Mouse (Mus musculus) adipocyte (in vitro differentiated cells): ENCODE data around the gene 1700001P01Rik.

Source experiments
- DNase-seq: peaks from one replicate; pipeline ENCODE4 v3.0.0-alpha.2; 2016; ENCODE audit warnings: low spot score

Gene 1700001P01Rik

DNA sequence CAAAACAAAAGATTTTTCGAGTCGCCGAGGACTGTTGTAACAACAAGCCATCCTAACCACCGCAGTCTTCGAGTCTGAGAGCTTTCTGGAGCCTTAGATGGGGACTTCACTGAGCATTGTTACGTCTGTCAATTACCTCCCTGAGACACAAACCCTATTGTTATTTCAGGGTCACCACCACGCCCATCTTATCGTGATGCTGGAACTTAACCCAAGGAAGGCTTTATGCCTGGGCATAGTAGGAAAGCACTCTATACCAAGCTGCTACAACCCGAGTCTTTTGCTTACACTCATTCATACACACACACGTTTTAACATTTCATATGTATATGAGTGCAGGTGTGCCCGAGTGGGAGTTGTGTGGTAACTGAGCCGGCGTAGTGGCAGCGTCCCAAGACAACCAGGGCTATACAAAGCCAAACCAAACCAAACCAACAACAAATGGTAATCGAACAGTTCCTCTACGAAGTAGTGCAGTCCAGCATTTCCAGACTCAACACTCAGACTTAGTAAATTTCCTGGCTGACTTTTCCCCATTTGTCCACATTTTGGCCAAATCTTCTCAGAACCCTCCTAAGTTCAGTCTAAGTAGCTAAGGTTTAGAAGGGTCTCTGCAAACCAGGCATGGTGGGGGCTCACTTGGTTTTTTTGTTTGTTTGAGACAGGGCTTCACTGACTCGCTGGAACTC is at the start of gene 1700001P01Rik:
1700001P01Rik (minus strand) TSS at position 111 of the 689 bp plus-strand sequence.
- DNase-seq, result no peak

DNA sequence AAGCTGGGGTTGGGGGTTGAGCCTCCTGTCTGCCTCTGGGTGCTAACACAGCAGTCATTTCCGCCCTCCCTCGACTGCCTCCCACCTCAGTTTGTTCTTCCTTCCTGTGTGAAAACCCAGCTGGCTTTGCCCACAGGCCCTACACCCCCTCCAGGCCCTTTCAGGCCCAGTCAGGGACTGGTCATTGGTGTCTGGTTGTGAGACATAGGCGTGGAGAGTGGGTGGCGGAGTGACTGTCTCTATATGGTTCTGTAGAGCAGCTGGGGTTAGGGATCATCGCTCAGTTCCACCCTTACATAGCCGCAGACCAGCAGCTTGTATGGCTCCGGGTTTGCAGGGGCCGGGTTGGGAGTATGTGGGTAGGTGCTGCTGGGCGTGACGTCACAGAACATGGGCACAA is 49.6 kb upstream of the 1700001P01Rik start:
- no peak for DNase-seq

DNA sequence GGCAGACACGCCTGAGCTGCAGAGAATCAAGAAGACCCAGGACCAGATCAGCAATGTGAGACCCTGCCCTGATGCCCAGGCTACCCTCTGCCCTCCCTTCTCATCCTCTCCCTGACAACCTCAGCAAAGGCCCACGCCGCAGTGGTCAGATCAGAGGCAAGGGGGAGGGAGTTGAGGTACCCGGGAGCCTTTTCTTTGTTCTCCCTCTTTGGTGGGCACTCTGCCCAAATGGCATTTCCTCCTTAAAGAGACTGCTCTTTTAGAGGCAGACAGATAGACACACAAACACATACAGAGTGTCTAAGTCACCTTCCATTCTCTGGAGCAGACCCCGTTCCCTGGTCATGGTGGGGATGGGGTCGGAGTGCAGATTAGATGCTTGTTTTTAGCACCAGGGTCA is 49.2 kb upstream of the 1700001P01Rik start:
- DNase-seq, result no peak

DNA sequence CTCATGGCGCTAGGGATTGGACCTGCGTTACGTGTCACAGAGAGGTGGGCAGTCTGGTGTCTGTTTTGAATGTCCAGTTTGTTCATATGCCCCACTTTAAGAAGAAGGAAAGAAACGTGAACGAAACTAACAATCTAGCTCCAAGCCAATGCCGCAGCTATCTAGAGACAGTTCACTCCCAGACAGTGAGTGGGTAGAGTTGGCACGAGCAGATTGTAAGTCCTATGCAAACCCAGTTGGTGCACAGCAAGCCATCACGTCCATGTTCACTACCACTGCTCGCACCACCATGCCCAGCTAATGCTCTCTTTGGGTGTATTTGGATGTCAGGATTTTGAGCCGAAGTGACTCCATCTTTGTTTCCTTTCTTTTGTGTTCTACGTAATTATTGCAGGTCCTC is 48.5 kb upstream of the 1700001P01Rik start:
- no peak for DNase-seq

DNA sequence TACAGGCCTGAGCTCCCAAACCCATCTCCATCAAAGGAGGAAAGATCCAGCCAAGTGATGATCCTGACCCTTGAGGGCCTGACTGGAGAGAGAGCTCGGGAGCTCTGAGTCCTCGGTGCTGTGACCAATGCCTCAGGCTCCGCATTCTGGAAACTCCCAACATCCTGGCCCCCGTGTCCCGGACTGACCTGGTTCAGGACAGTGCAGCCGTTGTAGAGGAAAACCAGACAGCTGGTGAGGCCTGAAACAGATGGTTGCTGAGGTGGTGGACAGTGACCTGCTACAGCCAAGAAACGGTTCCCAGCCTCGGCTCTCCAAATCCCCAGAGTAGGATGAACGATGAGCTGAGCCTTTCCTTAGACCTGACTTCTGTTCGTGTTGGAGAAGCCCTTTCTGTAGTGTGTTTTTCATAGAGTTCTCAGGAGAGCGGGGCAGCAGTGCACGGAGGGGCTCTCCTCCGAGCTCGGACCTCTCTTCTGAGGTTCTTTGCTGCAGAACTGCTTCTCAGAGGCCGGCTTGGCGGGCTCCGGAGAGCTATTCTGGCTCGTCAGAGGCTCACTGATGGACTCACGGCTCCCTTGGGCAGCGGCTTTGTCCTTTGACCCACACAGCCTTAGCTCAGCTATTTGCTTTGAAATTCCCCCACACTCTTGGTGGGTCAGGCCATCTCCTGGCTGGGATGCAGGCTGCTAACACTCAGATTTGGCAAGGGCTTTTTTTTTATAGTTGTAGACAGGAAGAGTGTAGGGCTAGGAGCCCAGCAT is 47.3 kb upstream of the 1700001P01Rik start:
- DNase-seq, result no peak

DNA sequence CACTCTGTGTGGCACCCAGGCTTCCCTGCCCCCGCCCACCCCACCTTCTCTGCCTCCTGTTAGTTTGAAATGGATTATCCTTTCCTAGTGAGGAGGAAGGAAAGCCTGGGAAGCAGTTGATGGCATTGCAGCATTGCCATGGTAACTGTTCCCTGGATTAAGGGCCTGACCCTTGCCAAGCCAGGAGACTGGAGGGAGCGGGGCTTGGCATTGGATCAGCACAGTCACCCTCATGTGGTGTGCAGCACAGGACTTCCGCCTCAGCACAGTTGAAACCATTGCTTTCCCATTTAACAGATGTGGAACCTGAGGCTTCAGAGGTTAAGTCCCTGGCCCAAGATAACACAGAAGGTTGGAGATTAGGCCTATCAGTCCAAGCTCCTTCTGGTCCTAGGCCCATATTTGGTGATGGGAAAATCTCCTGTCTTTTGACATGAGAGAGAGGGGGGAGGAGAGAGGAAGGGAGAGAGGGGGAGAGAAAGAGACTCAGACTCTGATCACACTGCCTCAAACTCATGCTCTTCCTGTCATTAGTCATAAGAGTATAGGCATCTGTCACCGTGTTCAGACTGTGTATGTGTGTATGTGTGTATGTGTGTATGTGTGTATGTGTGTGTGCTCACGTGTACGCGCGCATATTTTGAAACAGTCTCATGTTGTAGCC is 45.8 kb upstream of the 1700001P01Rik start:
- DNase-seq, result peak; percentile 52

DNA sequence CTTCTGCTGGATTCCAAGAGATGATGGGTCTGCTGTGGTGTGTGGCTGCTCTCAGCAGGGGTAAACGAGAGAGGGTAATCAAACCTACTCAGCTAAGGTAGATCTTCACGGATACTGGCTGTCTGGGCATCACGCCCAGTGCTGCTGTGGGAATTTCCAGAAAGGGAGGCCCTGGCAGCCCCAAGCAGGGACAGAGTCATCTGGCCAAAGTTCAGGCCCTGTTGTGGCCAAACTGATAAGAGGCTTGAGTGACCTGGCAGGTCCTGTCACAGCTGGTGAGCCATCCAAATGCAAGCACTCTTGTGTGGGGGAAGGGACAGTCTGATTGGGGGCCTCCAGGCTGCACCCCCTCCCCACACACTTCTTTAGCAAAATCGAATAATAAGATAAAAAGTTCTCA is 45.1 kb upstream of the 1700001P01Rik start:
- peak; percentile 86 for DNase-seq

DNA sequence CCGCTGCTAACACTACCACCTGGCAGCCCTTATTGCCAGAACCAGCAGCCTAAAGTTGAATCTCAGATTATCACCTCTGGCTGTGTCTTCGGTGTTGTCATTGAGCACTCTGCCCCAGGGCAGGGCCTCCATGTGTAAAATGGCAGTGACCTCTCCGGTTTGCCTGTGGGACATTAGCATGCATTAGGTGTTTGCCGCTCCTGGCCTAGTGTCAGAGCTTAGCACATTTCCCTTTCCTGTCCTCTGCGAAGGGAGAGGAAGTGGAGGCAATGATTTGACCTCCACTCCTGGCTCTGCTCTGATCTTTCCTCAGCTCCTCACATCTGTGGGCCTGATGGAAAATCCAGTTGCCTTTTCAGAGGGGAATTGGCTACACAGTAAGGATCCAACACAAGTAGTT is 44.2 kb upstream of the 1700001P01Rik start:
- no peak for DNase-seq

DNA sequence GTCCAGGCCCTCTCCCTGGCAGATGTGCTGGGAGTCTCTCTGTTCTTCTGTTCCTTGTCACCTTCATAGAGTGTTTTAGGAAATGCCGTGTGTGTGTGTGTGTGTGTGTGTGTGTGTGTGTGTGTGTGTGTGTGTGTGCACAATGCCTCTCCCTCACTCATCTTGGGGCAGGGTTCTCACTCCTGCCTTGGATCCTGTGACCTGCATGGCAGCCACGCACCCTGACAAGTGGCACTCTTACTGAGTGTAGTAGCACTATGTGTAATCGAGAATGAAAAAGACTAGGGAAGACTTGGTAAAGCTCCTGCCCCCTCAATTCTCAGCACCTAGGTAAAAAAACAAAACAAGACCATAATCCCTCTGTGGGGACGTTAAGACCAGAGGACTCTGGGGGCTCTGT is 43.4 kb upstream of the 1700001P01Rik start:
- DNase-seq, result no peak

DNA sequence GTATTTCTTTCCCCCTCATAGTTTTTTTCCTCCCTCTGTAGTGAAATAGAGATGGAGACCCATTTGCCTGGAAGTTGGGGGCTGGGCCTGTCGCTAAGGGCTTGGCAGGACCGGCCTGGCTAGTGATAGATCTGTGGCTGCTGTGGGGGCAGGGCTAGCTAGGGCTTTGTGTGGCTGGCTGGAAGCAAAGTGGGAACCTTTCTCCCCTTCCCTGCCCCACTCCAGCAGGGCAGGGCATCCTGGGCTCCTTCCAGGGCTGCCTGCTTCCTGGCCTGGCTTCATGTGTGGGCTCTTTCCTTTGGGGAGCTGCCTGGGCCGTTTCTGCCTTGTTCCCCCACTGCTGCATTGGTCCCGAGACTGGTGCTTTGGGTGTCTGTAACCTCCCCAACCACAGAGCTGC is 42.9 kb upstream of the 1700001P01Rik start:
- peak; percentile 60 for DNase-seq

DNA sequence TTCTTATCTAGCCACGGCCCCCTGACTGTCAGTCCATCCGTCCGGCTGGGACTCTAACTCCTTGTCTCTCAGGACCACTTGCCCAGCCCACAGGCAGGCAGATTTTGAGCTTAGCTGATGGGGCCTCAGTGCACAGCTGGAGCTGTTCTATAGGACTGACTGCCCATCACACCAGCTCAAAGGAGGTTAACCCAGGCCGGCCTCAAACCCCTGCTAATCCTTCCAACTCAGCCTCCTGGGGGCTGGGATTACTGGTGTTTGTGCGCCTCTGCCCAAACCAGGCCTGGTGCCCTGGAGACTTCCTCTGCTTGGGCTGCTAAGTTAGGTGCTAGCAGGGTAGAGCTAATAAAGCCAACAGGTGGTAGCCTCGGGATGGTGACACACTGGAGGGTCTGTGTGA is 42.3 kb upstream of the 1700001P01Rik start:
- DNase-seq, result no peak

DNA sequence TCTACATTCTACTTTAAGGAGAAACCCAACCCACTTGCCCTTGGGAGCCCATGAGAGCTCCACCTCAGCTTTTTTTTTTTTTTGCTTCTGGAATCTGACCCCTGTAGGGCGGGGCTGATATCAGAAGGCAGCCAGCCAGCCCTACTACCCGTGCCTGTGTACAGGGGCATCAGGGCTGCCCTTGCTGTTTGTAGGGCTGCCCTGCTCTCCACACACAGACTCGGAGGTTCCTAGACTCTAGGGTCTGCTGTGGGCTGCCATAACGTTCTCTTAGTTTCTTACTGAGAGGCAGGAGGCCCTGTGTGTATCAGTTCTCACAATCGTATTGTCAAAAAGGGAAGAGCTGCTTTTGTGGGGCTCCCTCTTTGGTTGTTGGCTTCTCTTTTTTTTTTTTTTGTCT is 41.7 kb upstream of the 1700001P01Rik start:
- peak; percentile 44 for DNase-seq

DNA sequence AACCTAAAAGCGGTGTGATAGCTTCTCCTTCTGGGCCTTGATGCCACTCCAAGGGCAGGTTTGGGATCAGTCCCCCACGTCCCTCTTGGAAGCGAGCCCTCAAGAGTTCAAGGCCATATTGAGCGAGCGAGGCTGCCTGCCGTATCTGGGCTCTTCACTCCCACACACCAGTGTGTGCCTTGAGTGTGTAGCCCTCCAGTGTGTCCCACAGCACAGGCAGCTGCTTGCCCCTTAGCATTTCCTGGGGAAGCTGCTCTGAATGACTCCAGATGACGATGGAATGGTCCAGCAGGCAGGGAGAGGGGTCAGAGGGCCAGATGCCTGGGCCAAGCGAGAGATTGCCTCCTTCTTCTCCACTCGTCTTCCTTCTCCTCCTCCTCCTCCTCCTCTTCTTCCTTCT is 41.2 kb upstream of the 1700001P01Rik start:
- no peak for DNase-seq

DNA sequence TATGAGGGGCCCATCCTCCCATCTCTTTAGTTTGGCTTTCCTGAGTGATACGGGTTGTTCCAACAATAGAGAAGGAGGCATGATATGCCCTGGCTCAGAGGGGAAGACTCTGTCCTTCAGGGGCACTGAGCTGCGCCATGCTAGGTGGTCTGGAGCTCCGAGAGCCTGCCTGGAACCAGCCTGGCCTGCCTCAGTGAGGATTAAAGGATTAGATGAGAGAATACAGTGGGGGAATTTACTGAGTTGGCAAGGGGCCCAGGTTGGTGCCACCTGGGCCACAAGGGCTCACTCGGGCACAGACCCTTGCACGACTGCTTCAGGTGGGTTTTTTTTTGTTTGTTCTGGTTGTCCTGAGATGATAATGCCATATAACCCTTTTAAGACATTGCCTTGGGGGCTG is 40.5 kb upstream of the 1700001P01Rik start:
- DNase-seq, result no peak

DNA sequence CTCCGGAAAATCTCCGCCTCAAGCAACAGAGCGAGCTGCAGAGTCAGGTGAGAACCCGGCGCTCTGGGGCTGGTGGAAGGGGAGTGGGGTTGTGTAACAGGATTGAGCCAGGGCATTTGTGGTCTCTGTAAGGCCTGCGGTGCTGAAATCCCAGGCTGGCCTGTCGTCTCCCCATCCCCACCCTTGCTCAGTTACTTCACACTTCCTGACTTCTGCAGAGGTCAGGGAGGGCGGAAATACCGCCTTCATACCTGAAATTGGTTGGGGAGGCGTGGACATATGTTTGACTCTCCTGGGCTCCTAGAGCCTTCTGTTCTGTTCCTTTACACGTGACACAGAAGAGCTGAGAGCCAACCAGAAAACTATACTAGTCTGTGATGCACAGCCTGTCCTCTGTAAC is 40.0 kb upstream of the 1700001P01Rik start:
- no peak for DNase-seq

DNA sequence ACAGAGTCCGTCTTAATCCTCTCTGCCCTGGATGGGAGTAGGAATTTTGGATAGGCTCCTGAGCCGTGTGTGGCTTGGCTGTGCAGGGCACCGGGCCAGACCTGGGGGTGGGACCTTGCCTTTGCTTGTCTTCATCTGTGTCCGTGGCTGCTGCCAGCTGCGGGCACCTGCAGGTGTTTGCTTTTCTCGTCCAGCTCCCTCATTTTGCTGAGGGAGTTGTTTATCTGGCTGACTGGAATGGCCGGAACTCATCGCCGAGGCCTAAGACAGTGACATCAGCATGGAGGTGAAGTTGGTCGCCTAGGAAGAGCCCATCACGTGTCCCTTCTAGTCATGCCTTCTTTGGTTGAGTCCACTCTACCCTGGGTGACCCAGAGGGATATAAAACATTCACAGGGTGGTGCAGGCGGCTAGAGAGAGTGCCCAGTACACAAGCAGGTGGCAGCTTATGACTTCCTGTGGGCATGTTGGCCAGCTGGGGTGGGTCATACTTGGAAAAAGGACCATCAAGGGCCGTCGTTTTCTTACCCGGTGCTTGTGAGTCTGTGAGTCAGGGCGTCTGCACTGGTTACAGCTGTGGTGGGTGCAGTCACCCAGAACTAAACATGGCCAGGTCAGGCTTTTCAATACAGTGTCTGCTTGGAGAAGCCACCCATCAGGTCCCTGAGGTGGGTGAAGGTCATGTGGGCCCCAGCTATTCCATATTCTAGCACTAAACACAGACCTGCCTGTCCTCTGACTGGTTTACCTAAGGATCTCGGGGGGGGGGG is 38.2 kb upstream of the 1700001P01Rik start:
- no peak for DNase-seq

DNA sequence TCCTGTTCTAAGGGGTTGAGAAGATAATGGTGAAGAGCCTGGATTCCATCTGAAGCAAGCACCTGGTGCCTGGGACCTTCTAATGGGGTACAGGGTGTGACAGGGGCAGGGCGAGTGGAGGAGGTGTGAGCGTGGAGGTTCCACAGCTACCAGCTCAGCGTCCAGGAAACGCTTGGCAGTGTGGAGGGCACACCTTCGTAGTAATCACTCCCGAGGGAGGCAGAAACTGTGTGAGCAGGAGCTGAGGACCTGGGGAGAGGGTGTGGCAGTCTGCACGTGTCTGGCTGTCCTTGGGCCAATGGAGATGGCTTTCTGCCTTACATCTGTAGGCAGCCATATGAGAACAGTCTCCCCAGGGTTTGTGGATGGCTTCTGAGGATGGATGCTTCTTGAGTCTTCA is 37.4 kb upstream of the 1700001P01Rik start:
- no peak for DNase-seq

DNA sequence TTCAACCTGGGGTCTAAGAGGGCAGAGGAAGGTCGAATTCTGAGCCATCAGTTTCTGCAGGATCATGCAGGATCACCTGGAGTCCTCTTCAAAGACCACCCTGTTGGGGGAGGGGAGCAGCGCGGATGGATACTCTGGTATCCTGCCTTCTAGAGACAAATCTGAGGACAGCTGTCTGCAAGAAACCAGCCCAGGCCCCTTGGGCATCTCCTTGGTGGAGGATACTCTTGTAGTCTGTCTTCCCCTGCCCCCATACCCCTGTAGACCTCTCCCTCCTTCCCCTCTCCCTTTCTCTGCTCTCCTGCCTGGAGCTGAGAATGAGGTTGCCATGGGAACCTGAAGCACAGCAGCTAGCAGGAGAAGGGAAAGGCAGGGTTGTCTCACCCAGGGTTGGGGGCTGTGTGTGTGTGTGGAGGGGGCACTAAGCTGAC is 36.8 kb upstream of the 1700001P01Rik start:
- no peak for DNase-seq

DNA sequence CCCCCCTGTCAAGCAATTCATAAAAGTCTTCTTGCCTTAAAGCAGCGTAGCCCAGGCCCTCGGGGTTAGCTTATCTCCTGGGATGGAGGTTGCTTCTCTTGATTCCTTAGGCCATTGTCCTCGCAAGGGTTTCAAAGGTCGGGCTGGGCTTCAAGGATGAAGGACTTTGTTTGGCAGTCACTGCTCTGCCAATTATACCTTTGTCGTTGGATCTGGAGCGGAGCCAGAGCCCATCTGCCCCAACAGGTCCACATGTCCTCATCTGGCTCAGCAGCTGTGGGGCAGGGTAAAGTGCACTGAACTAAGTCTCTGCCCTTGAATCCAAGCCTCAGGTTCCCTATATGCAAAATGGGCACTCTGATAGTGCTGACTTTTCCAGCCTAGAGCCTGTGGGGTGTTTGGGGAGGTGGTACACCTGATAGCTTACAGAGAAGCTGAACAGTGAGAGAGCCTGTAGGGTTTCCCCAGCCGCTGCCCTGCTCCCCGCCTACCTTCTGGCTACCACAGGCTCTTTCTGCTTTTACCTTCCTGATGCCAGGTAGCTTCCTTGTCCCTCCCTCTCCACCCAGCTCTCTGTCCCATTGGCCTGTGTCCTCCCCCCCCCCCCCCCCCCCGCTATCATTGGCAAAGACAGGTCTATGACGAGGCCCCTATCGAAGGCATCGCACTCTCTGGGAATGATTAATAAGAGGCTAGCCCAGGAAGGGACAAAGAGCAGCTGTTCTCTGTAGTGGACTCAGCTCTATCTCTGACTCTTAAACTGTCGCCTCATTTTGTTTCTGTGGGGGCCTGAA is 36.0 kb upstream of the 1700001P01Rik start:
- no peak for DNase-seq

DNA sequence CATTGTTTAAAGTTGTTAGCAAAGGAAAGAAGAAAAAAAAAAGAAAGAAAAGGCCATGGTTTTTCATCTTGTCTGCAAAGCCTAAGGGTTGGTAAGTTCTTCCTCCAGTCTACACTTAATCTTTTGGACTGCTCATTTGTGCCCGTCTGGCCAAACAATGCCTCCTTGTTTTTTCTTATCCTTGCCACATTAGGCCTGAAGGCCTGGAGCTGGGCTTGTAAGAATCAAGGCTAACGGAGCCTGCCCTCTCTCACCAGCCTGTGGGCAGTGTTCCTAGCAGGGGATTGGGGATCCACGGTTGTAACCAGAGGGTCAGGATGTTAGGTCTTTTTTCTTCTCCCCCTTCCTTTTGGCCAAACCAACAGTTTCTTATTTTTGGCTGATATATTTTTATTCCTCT is 35.3 kb upstream of the 1700001P01Rik start:
- no peak for DNase-seq

DNA sequence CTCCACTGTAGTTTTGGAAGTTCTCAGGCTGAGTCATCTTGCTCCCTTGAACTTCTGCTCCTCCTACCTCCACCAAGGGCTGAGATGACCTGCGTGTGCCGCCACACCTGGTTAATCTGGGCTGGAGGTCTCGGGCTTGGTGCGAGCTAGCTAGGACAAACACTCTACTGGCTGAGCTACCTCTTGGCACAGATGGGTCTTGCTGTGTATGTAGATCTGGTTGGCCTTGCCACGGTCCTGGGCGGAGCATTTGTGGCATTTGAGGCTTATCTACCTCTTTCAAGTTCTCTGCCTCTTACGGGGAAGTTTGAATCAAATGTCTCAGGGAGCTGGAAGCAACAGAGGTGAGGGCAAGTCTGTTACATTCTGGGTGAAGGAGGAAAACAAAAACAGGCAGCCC is 34.6 kb upstream of the 1700001P01Rik start:
- no peak for DNase-seq
